Mouse (Mus musculus): ENCODE measurements around the gene Cnot9. TPM values are rescaled to one million over a fixed set of nuclear protein-coding genes. Genes with fewer than 3 reads are reported as not detected.

Cnot9 gene
- total RNA-seq, 2 experiments from 2014 or later, result 11.1 to 11.6 TPM

Other genes with a start within 250 kb of the Cnot9 start
- not detected for gene Gpbar1, start 227.5 kb upstream of the Cnot9 start, total RNA-seq (2021)
- gene Aamp, start 221.3 kb upstream of the Cnot9 start, total RNA-seq (2021), result 10 to 100 TPM; 64.7 to 71.3 TPM
- gene Pnkd, start 221.1 kb upstream of the Cnot9 start, total RNA-seq (2021), result 10 to 100 TPM; 53.4 to 54.8 TPM
- gene Tmbim1, start 200.4 kb upstream of the Cnot9 start, total RNA-seq (2021), result 10 to 100 TPM; 23.0 to 28.8 TPM
- gene Catip, start 143.9 kb upstream of the Cnot9 start, total RNA-seq (2021), result under 1 TPM in 1 of 2 experiments, not detected in 1; 0.12 TPM
- 1 to 10 TPM; 3.0 to 3.9 TPM for gene Slc11a1, start 130.9 kb upstream of the Cnot9 start, total RNA-seq (2021)
- gene Ctdsp1, start 114.5 kb upstream of the Cnot9 start, total RNA-seq (2021), result 10 to 100 TPM; 82.2 to 97.4 TPM
- not detected for gene Vil1, start 96.7 kb upstream of the Cnot9 start, total RNA-seq (2021)
- gene Plcd4, start 36.8 kb downstream of the Cnot9 start, total RNA-seq (2021), result 10 to 100 TPM; 52.2 to 73.6 TPM
- gene Usp37, start 38.2 kb downstream of the Cnot9 start, total RNA-seq (2021), result 1 to 10 TPM; 7.8 to 8.8 TPM
- 1 to 10 TPM; 7.1 to 7.2 TPM for gene Zfp142, start 82.2 kb downstream of the Cnot9 start, total RNA-seq (2021)
- gene Bcs1l, start 82.2 kb downstream of the Cnot9 start, total RNA-seq (2021), result 10 to 100 TPM; 17.9 to 19.6 TPM
- gene Rnf25, start 95.3 kb downstream of the Cnot9 start, total RNA-seq (2021), result 10 to 100 TPM; 15.1 to 17.5 TPM
- under 1 TPM; 0.38 to 0.39 TPM for gene Stk36, start 95.4 kb downstream of the Cnot9 start, total RNA-seq (2021)
- gene Ttll4, start 155.7 kb downstream of the Cnot9 start, total RNA-seq (2021), result 10 to 100 TPM; 11.3 to 14.3 TPM
- gene Cyp27a1, start 207.5 kb downstream of the Cnot9 start, total RNA-seq (2021), result 10 to 100 TPM; 41.0 to 44.1 TPM
- gene Prkag3, start 243.2 kb downstream of the Cnot9 start, total RNA-seq (2021), result 10 to 100 TPM; 63.9 to 90.3 TPM